Mouse (Mus musculus) urinary bladder, adult 2 months (tissue): ENCODE results near the gene Bcl2l14. TPM values are rescaled to one million over a fixed set of nuclear protein-coding genes. Genes with fewer than 3 reads are reported as not detected.

Source experiments
- DNase-seq: peaks from one replicate; pipeline ENCODE4 v3.0.0; 2022; ENCODE audit warnings: low spot score
- polyA plus RNA-seq: library from polyadenylated mRNA; depleted of rRNA; stranded (reverse); fragments of >200 nt; gene quantifications from 2 replicates; pipeline ENCODE4 v1.2.3, GENCODE M21; 2012; rRNA removed

Gene Bcl2l14
- 7.1 and 12.1 TPM in 2 replicates for polyA plus RNA-seq

DNA sequence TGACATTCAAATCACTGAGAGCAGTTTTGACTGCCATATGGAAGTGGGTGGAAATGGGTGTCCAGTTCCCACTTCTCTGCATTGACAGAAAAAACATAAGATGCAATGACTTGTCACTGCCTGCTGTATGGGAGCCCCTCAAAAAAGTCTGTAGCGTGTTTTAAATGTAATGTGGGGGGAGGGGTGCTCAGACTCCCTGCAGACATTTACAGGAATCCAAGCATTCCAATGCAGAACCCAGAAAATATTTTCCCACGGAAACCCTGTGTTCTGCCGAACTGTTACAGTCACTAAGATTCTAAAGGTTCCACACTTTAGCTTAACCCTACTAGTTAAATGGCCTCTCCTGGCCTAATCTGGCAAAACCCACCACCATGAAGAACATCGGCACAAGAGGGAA lies at the start of gene Bcl2l14:
Gene Bcl2l14, plus strand, starts transcription at position 301 of the 400 bp plus-strand sequence.
- DNase-seq: no peak

DNA sequence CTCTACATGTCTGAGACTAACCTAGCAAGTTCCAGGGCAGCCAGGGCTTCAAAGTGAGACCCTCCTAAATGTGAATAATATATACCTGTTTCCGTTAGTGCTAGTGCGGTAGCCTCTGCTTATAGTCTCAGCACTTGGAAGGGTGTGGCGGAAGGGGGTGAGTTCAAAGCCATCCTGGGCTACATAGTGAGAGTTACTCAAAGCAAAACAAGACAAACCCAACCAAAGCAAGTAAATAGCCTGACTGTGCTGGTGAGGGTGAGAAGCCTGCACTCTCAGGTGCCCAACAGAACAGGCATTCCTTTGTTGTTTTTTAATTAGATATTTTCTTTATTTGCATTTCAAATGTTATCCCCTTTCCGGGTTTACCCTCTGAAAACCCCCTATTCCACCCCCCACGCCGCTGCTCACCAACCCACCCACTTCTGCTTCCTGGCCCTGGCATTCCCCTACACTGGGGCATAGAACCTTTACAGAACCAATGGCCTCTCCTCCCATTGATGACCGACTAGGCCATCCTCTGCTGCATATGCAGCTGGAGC lies 47.5 kb upstream of the Bcl2l14 start:
- DNase-seq: no peak

DNA sequence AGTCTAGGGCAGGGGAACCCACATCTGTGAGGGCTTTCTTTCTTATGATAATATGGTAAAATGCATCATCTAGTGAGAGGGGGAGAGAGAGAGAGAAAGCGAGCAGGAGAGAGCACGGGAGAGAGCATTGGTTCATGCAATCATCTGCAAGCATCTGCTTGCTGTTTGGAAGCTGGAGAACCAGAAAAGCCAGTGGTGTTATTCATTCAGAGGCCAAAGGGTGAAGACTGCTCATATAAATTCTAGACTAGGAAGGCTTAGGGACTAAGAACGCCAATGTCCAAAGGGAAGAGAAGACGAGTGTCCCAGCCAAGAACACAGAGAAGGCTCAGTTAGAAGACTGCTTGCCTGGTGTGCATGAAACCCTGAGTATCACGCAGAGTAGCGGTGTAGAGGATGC lies 43.2 kb upstream of the Bcl2l14 start:
- DNase-seq: no peak

DNA sequence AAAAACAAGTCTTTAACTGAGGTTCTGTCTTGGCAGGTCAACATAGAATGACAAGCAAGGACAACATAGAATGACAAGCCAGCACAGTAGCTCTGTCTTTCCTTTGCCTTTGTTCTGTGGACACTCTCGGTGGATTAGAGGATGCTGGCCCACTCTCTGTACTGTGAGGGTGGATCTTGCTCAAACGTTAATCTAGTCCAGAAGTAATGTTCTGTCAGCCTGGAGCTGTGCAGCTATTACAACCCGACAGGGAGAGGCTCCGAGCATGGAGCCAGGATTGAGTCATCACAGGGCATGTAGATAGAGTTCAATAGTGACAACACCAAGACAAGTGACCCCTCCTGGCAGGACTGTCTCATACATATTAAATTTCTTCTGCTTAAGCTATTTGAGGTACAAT lies 42.4 kb upstream of the Bcl2l14 start:
- no peak for DNase-seq

DNA sequence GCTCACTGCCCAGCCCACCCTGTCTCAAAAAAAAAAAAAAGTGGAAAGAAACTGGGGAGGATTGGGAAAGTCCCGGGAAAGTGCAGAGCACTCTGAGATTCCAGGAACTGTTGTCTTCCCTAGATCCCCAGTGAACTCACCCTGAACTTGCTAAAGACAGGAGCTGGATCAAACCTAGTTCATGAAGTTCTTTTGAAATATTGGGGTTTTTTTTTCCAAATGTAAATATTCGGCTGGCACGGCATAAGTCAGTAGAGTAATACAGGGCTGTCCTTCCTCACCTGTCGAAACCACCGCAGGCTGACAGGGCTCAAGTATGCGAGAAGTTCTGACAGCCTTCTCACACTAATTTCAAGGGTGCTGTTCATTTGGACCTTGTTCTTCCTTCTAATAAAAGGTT lies 38.5 kb upstream of the Bcl2l14 start:
- DNase-seq: no peak

DNA sequence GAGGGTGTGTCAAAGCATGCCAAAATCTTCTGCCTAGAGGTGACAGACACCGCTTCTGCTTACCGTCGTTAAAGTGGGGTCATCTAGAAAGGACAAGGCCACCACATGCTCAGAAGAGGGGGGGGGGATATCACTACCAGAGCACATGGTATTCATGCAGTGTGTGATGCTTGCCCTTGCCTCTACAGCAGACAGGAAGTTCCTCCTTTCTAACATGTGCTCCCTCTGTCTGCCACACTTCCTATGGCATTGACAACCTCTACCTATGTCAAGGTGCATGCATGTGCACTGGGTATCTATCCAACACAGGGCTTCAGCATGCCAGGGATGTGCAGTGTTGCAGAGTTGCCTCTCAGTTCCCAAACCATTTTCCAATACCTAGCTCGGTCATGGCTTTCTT lies 36.0 kb upstream of the Bcl2l14 start:
- DNase-seq: no peak

DNA sequence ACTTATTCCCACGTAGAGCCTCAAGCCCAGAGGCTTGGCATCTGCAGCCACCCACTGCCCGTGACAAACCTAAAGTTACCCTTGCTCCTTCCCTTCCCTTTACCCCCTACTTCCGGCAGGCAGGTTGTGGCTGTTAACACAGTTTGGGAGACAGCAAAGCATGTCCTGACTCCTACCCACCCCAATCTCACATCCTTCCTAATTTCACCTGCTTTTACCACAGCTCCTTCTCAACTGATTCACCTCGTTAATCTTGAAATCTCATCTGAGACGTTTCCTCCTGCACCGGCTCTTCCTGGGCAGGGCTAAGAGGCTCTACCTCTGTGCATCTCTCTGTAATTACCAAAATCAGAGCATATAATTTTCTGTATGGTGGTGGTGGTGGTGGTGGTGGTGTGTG lies 31.5 kb upstream of the Bcl2l14 start:
- DNase-seq: no peak

DNA sequence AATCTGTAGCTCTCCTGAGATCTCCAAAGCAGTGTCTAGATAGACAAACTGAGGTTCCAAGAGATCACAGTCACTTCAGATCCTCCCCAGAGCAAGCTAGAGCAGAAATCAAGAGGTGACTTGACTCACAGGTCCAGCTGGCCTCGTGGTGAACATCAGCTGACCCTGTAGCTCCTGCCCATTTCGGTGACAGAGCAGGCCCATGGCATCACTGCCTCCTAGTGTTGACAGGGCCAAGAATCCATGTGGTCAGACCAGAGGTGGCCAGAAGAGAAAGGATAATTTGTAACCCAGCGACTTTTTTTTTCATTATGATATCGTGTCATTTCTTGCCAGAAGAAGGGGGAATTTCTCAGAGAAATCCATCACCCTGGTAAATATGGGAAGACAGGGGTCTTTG lies 30.2 kb upstream of the Bcl2l14 start:
- DNase-seq: no peak

DNA sequence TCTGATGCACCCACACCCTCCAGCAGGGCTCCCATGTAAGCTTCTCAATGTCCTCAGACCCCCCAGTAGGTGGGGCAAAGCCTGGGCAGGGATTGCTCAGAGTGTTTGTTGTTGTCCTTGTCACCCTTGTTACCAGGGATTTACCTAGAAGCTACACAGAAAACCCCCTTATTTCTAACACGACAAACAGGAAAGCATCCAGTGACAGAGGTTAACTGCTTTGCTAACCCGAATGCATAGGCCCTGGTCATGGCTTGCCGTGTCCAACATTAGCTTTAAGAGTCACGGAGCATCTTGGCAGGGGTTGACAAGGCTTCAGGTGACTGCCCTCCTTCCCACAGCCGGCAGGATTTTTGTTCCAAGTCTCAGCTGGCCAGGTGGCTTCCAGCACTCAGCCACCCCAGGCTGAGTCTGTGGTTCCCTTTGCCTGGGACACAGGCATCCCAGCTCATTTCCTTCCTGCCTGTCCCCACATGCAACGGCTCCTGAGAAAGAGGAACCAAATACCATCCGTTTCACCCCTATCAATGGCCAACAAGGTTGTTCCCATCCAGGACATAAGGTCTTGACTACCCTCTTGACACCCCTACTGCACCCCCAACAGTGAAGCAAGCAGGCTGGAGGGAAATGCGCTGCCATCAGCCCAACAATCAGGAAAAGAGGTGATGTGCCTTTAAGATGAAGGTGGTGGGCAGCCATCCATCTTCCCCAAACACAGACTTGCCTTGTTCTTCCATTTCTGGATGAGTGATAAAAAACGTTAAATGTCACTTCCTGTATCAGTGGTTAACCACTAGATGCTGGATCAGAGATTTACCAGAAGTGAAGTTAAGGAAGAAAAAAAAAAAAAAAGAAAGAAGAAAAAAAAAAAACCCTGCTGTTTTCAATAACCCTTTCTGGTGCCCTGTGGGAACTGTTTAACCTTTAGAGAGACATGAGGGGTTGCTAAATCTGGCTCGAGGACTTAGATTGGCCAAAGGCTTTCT lies 29.5 kb upstream of the Bcl2l14 start:
- DNase-seq: no peak

DNA sequence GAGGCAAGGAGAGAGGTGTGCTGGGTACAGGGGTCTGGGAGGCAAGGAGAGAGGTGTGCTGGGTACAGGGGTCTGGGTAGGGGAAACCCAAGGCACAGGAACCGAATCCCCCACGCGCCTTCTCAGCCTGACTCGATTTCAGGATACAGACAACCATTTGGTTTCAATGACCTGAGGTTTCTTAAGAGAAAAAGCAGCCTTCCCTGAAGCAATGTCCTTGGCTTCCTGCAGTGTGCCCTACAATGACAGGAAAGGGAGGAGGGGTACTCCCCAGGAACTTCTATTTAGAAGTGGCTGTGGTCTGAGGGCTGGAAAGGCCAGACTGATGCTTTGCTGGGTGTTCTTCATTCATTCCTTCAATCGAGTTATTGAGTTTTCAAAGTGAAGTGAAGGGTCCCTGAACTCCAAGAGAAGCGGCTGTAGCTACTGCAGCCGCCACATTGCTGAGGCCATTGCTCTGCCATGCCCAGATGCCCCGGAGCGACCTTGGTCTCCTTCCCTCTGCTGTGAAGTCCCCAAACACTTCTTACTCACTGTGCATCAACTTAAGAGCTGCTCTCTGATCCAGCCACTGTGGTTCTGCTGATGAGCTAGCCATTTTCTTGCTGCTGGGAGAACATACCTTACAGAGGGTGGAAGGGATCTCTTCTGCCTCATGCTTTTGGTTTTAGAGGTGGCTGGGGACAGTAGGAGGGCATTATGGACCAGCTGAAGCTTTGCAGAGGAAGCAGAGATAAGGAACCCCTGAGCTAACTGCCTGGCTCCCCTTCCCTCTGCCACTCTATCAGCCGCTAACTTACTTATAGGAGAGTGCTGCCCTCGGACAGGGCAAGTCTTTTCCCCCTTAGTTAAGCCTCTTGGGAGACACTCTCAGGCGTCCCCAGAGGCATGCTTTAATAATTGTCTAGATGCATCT lies 28.5 kb upstream of the Bcl2l14 start:
- DNase-seq: no peak

DNA sequence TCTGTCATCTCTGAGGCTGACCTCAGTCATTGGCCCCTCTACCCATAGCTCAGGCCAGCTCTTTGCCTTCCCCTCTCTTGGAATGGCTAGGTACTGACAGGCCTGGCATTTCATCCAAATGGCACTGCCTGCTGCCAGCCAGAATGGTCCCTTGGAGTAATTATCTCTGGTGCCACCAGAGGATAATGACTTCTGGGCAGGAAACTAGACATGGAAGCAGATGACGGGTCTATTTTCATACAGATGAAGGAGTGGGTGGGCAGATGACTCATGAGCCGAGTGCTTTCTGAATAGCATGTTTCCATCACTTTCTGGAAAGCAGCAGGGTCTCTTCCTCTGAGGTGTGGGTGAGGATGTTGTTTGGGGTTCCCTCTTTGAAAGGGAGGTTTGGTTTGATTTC lies 23.2 kb upstream of the Bcl2l14 start:
- no peak for DNase-seq

DNA sequence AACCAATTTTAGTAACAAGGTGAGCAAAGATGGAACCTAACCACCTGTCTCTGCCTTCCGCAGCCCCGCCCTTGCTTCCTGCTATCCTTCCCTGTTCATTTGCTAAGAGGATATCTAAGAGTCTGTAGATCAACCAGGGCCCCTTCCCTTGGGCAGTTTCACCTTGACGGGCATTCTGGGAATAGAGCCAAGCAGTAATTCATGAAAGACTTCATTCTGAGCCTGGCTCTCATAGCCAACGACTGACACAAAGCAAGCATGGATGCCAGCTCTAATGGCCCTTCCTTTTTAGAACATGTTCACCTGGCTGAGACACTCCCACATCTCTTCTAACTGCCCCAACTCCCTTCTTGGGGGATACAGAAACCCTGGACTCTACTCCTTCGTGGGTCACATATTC lies 18.9 kb upstream of the Bcl2l14 start:
- no peak for DNase-seq

DNA sequence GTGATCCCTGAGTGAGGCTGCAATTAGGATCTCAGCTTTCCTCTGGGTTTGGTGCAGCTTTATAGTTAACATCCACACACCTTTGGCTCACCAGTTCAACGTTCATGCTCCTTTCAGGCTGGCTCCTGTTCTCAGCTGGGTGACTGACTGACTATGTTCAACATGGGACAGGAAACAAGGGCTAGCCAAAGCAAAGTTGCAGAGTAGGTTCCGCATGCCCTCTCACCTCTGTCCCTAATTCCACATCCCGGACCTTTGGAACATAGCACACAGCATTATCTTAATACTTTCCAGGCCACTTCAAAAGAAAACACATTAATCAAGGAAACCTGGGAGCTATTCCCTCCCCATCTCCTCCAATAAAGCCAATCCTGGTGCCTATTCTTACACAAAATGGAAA lies 18.3 kb upstream of the Bcl2l14 start:
- DNase-seq: no peak

DNA sequence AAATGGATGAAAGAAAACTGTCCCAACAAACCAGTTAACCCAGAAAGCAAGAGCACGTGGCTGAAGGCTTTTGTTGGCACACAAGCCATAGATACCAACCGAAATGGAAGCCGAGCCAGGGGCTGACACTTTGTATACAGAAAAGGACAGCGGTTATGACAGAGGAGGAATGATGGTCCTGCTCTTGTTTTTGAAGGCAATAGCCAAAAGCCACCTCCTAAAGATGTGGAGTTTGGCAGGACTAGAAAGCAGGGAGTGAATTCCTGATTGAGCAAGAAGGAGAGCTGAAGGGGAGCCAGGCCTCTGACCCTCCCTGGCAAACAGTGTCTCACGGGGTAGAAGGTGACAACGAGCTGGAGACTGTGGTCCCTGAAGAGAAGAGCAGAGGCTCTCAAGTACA lies 14.7 kb upstream of the Bcl2l14 start:
- DNase-seq: no peak

DNA sequence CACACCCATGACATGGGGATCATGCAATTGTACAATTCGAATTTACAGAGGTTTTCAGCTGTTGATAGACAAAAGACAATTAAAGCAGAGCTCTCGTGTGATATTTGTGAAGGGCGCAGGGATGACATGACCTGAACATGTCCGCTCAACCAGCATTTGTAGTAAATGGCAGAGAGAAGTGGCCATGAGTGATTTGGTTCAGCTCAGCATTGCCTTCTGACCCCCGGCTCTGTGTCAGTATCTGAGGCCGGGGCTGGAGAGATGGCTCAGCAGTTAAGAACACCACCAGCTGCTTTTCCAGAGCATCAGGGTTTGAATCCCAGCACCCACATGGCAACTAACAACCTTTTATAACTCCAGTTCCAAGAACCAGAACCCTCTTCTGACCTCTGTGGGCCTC lies 10.2 kb upstream of the Bcl2l14 start:
- no peak for DNase-seq

DNA sequence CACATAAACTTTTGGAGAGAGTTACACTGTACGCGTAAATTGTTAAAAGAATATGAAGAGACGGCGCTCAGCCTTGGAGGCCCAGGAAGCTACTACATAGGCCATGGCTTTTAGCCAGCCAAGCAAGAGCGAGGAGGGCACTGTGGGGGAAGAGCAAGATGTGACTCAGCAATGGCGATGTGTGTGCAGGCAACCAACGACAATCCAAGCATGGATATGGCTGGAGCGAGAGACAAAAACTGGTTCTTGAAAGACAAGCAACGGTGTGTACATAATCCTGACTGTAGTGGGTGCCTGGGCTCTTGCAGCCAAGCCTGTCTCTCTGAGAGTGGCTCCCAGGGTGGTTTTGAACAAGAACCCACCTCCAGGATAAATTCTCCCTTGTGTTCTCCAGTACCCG lies 8.7 kb upstream of the Bcl2l14 start:
- DNase-seq: no peak

DNA sequence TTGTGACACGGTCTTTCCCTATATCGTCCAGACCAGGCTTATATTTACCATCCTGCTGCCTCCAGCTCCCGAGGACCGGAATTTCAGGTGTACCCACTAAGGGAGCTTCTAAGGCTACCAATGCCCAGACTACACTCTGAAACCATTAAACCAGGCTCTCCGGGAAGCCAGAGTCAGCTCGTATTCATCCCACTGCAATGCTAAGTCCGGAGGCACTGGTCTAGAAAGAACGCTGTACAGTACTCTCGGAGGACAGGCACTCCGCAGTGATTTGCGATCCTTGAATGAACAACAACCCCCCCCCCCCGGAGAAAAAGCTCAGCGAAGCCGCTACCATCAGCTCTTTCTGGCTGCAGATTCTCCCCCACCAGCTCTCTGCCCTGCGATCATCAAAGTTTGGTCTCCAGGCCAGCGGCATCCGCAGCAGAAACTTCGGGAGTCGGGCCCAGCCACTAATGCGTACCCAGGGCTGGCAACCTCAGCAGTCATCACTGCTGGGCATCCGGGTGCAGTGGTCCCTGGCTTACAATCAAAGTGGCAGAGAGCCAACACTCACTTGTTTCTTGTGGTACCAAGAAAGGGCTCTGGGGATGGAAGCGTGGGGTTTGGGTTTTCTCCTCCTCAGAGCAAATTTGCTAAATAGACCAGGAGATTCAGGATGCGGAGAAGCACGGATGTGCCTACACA lies 7.6 kb upstream of the Bcl2l14 start:
- no peak for DNase-seq

DNA sequence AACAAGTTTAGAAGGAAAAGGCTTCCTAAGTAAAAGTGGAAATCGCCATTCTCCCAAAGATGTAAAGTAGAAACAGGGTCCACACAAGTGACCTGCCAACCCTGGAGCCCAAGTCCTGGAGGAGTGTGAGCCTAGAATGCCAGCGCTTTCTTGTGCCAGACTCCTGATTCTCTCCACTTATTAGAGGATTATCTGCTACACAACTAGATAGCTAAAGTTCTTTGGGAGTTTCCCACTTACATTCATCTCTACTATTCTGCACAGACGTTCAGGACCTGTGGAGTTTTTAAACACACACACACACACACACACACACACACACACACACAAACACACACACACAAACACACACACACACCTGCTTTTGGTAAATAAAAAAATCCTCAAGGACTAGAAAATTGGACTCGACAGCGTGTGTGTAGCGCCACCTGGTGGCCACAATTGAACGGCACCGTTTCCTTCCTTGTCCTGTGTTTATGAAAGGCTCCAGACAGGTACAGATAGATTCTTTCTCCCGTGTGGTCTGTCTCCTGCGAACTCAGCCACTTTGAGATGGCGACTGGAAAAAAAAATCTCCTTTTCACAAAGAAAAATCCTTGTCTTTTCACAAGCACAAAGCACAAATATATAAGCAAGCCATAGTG lies 6.7 kb upstream of the Bcl2l14 start:
- DNase-seq: peak; percentile 70

DNA sequence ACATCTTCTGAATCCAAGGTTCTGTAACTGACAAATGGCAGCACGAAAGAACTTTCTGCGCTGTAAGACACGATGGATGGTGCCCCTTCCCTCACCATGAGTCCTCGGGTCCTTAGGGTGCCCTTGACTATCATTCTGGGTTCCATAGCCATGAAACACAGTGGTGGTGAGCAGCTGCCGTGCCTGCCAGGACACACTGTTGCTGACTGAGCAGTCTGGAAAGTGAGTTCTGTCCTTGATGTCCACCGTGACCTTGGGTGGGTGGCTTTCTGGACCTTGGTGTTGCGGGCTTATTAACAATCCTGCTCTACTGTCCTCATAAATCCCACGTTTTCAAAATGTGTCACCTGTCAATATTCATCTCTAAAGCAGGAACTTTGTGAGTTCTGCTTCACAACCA lies 6.2 kb upstream of the Bcl2l14 start:
- no peak for DNase-seq

DNA sequence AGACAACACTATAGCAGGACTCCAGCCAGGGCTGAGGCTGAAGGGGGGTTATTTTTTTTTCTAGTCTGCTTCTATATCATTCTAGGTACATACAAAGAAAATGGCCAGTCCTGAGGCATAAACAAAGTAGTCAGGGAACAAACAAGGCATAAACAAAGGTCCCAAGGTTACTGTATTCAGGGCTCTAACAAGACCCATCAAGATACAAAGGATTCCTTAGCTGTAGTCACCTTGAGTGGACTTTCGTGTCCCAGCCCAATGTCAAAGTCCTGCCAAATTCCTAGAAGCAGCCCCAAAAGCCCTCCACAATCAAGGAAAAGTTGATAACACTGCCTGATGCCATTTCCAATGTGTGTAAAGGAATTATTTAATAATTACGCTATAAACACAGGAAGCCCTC lies 5.3 kb upstream of the Bcl2l14 start:
- no peak for DNase-seq
